Mouse (Mus musculus) limb, embryonic 14.5 days (tissue): ENCODE measurements around the gene Gm20388. TPM values are rescaled to one million over a fixed set of nuclear protein-coding genes. Genes with fewer than 3 reads are reported as not detected.

Experiments used
- ATAC-seq: fragments of 200-750 bp; cut with Nextera tagmentation; 2 replicates; pipeline ENCODE4 v1.8.0; 2017; ENCODE audit warnings: low read depth, moderate number of reproducible peaks, moderate TSS enrichment; ENCODE audit not compliant: low FRiP score
- DNase-seq: peaks from one replicate; pipeline ENCODE4 v3.0.0-alpha.2; 2015; ENCODE audit warnings: low spot score
- H3K27ac ChIP-seq: fragments of 300-500 bp; sonication (generic); replicated peaks from 2 replicates; pipeline ENCODE4 v1.5.1; 2014; ENCODE audit warnings: low read depth, mild to moderate bottlenecking, low read length, moderate library complexity, mixed read lengths
- H3K27me3 ChIP-seq: fragments of 300-500 bp; sonication (generic); 2 replicates; pipeline ENCODE4 v1.6.1; 2014; ENCODE audit warnings: low read length, mixed read lengths; ENCODE audit not compliant: control insufficient read depth, insufficient read depth
- H3K36me3 ChIP-seq: fragments of 300-500 bp; sonication (generic); 2 replicates; pipeline ENCODE4 v1.6.1; 2014; ENCODE audit warnings: mild to moderate bottlenecking, low read length, moderate library complexity, mixed read lengths; ENCODE audit not compliant: control insufficient read depth, insufficient read depth
- H3K4me1 ChIP-seq: fragments of 300-500 bp; sonication (generic); 2 replicates; pipeline ENCODE4 v1.6.1; 2014; ENCODE audit warnings: antibody characterized with exemption, low read length, mixed read lengths; ENCODE audit not compliant: control insufficient read depth, insufficient read depth
- H3K4me2 ChIP-seq: fragments of 300-500 bp; sonication (generic); replicated peaks from 2 replicates; pipeline ENCODE4 v1.6.1; 2014; ENCODE audit warnings: low read depth, mild to moderate bottlenecking, low read length, moderate library complexity; ENCODE audit not compliant: severe bottlenecking
- H3K4me3 ChIP-seq: fragments of 300-500 bp; sonication (generic); replicated peaks from 2 replicates; pipeline ENCODE4 v1.5.1; 2014; ENCODE audit warnings: low read length
- H3K9ac ChIP-seq: fragments of 300-500 bp; sonication (generic); 2 replicates; pipeline ENCODE4 v1.6.1; 2014; ENCODE audit warnings: mild to moderate bottlenecking, low read depth, low read length, moderate library complexity; ENCODE audit not compliant: severe bottlenecking
- H3K9me3 ChIP-seq: fragments of 300-500 bp; sonication (generic); 2 replicates; pipeline ENCODE4 v1.6.1; 2016; ENCODE audit warnings: low read length; ENCODE audit not compliant: control insufficient read depth
- POLR2A ChIP-seq: fragments of 200-500 bp; IDR thresholded peaks from 2 replicates; pipeline ENCODE4 v1.8.0; 2012; ENCODE audit warnings: inconsistent platforms, mild to moderate bottlenecking, moderate library complexity, borderline replicate concordance; ENCODE audit not compliant: insufficient read depth, insufficient read length; ENCODE audit errors: extremely low read depth
- WGBS: fragments of 180-500 bp; shearing (Covaris S2); extraction: QIAGEN DNeasy Blood & Tissue Kit; methylation state at CpG from one replicate; pipeline ENCODE4 v1.1.7; 2014; 5-methylcytosine and 5-hydroxymethylcytosine counted together
- polyA plus RNA-seq, 2 experiments: library from polyadenylated mRNA; depleted of rRNA in 1 of 2; stranded (reverse) in 1 of 2; unstranded in 1 of 2; fragments of >200 nt; fragmentation: Nextera tagmentation in 1 of 2; extraction: Ambion mirVana in 1 of 2; gene quantifications; 2 replicates each; pipeline versions ENCODE4 v1.2.1 to v1.2.3; 2012 to 2014

Gm20388 gene
- polyA plus RNA-seq, 2 experiments = 1.9 to 49.9 TPM

GRCm38 (mm10) chr8:124253939-124254338, 4343.3 kb downstream of the Gm20388 start:
- no peak for DNase-seq
- ATAC-seq = no peak

GRCm38 (mm10) chr8:124256841-124257240, 4346.2 kb downstream of the Gm20388 start:
- Histone ChIP-seq H3K4me2 (no peak overlapping the region), H3K9ac (0 out of 2 replicates have a peak overlapping the region, but pooled peaks have one; percentile 12), H3K36me3 (no peaks in the 10 kb centered on the region), H3K27me3 (no peaks in the 10 kb centered on the region), H3K27ac (no peak overlapping the region), H3K4me3 (no peak overlapping the region), H3K9me3 (no peaks in the 10 kb centered on the region), H3K4me1 (peaks cover 33% of the 10 kb centered on the region)
- TF ChIP-seq POLR2A = no peak
- 79% methylated on average over 9 of the region's 9 CpGs for WGBS
- no peak for DNase-seq
- no peak for ATAC-seq

More at GRCm38 (mm10) chr8:124253939-124254338, 4343.3 kb downstream of the Gm20388 start:
- no peaks in the 10 kb centered on the region for H3K27me3 ChIP-seq
- TF ChIP-seq POLR2A = no peak
- H3K4me1 ChIP-seq = peaks cover 35% of the 10 kb centered on the region
- no peaks in the 10 kb centered on the region for H3K9me3 ChIP-seq
- WGBS = 64% methylated on average over 6 of the region's 6 CpGs
- no peak overlapping the region for H3K9ac ChIP-seq
- no peak overlapping the region for H3K4me3 ChIP-seq
- no peak overlapping the region for H3K27ac ChIP-seq
- H3K36me3 ChIP-seq = no peaks in the 10 kb centered on the region
- no peak overlapping the region for H3K4me2 ChIP-seq

- Histone ChIP-seq H3K4me1 (peaks cover 32% of the 10 kb centered on the region), H3K27ac (no peak overlapping the region), H3K27me3 (no peaks in the 10 kb centered on the region), H3K36me3 (no peaks in the 10 kb centered on the region), H3K9ac (no peak overlapping the region), H3K4me2 (no peak overlapping the region), H3K9me3 (no peaks in the 10 kb centered on the region), H3K4me3 (no peak overlapping the region)
- 34% methylated on average over 10 of the region's 10 CpGs for WGBS
- TF ChIP-seq POLR2A = no peak
- no peak; the same call in 1 of the 2 replicates for ATAC-seq
- peak; percentile 67 for DNase-seq
These were observed 4346.7 kb downstream of the Gm20388 start for GRCm38 (mm10) chr8:124257363-124257762.

GRCm38 (mm10) chr8:124259146-124259545, 4348.5 kb downstream of the Gm20388 start:
- no peak overlapping the region for H3K9ac ChIP-seq
- TF ChIP-seq POLR2A = no peak
- 85% methylated on average over 4 of the region's 4 CpGs for WGBS
- H3K9me3 ChIP-seq = no peaks in the 10 kb centered on the region
- peaks cover 38% of the 10 kb centered on the region for H3K4me1 ChIP-seq
- H3K36me3 ChIP-seq = no peaks in the 10 kb centered on the region
- H3K4me3 ChIP-seq = no peak overlapping the region
- ATAC-seq (no peak), DNase-seq (no peak)
- no peak overlapping the region for H3K4me2 ChIP-seq
- no peaks in the 10 kb centered on the region for H3K27me3 ChIP-seq
- no peak overlapping the region for H3K27ac ChIP-seq

GRCm38 (mm10) chr8:124259925-124260324, 4349.3 kb downstream of the Gm20388 start:
- no peak overlapping the region for H3K4me3 ChIP-seq
- DNase-seq (no peak), ATAC-seq (no peak)
- 66% methylated on average over 6 of the region's 7 CpGs for WGBS
- H3K36me3 ChIP-seq = no peaks in the 10 kb centered on the region
- H3K4me1 ChIP-seq = peaks cover 43% of the 10 kb centered on the region
- no peak overlapping the region for H3K4me2 ChIP-seq
- H3K9me3 ChIP-seq = no peaks in the 10 kb centered on the region
- H3K27ac ChIP-seq = no peak overlapping the region
- no peak overlapping the region for H3K9ac ChIP-seq
- no peak for TF ChIP-seq POLR2A
- H3K27me3 ChIP-seq = no peaks in the 10 kb centered on the region

DNA sequence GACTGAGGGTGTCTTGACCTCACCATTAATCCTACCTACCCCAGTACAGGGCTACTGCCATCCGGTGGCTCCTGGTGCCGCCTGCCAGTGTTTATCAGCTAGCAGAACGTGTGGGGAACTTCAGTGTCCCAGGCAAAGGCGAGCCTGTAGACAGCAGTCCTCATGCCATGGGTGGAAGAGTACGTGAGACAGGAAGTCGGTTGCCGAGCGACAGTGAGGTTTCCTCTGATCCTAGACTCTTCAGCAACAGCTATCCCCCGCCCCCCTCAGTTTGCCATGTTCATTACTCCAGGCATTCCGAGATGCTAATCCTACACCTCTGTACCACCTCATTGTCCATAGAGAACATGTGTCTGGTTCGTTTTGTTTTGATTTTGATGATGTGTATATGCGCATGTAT, 4349.7 kb downstream of the Gm20388 start:
- Histone ChIP-seq H3K36me3 (no peaks in the 10 kb centered on the region), H3K4me2 (no peak overlapping the region), H3K27me3 (no peaks in the 10 kb centered on the region), H3K9ac (no peak overlapping the region), H3K27ac (no peak overlapping the region), H3K9me3 (no peaks in the 10 kb centered on the region), H3K4me3 (no peak overlapping the region), H3K4me1 (peaks cover 43% of the 10 kb centered on the region)
- DNase-seq (no peak), ATAC-seq (no peak)
- no peak for TF ChIP-seq POLR2A
- WGBS = 61% methylated on average over 12 of the region's 12 CpGs
